ENCODE assay signal across 8 mouse cellular contexts in the genomic region with DNA sequence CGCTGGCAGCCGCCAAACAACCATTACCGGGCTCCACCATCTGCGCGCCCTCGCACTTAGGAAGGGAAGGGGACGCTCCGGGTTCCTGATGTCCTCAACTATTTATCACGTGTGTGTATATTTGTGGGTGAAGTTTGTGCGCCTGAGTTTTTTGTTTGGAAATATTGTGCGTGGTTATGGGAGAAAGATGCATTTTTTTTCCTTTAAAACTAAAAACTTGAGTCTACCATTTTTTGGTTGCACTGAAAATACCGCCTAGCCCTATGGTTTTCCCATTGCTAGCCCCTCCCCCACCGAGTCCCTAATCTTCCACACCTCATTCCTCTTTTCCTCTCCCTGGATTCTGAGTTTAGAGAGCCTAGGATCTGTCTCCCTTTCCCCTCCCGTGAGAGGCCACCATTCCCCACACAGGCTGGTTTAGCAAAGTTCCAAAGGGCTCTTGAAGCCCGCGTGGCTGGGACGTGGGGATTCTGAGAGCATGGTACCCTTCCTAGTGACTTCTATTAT. TPM values are rescaled to one million over a fixed set of nuclear protein-coding genes. Genes with fewer than 3 reads are reported as not detected.
DNase-seq lines count a peak whose midpoint lies in the region; ATAC-seq and TF ChIP-seq lines count a peak whose summit lies in the region.

No protein-coding gene starts in this region.

- peaks cover 66% of the 10 kb centered on the region for H3K4me1 ChIP-seq in E14TG2a.4 (replicated peaks; ENCODE audit: low read depth, low read length)
- peaks cover 69% of the 10 kb centered on the region for H3K4me1 ChIP-seq in forebrain, embryonic 16.5 days (replicated peaks; ENCODE audit: control insufficient read depth, insufficient read depth, low read length)
- peaks cover 28% of the 10 kb centered on the region for H3K4me1 ChIP-seq in liver, embryonic 16.5 days (ENCODE audit: control insufficient read depth, low read depth, low read length)

- H3K4me3 ChIP-seq in gastrocnemius, adult 2 months = peak overlapping the region; percentile 81
- peak overlapping the region; percentile 86 for H3K4me3 ChIP-seq in E14TG2a.4 (replicated peaks; ENCODE audit: low read length)
- peak overlapping the region; percentile 70 for H3K4me3 ChIP-seq in forebrain, embryonic 16.5 days (replicated peaks; ENCODE audit: low read length)
- peak overlapping the region; percentile 70 for H3K4me3 ChIP-seq in liver, embryonic 16.5 days (ENCODE audit: low read depth, low read length)

- WGBS in forebrain, embryonic 16.5 days = under 1% methylated on average over 17 of the region's 17 CpGs
- 2% methylated on average over 17 of the region's 17 CpGs for WGBS in liver, embryonic 16.5 days (ENCODE audit: insufficient replicate concordance)

- H3K27me3 ChIP-seq in E14TG2a.4 (ENCODE audit: insufficient read depth, low read length) = peaks cover 93% of the 10 kb centered on the region
- H3K27me3 ChIP-seq in forebrain, embryonic 16.5 days (replicated peaks; ENCODE audit: control insufficient read depth, insufficient read depth, low read length) = no peaks in the 10 kb centered on the region
- peaks cover 67% of the 10 kb centered on the region for H3K27me3 ChIP-seq in liver, embryonic 16.5 days (ENCODE audit: control insufficient read depth, insufficient read depth, low read depth, low read length)

- peak overlapping the region; percentile 86 for H3K27ac ChIP-seq in gastrocnemius, adult 2 months
- peak overlapping the region; percentile 78; the same call in 1 of the 2 replicates for H3K27ac ChIP-seq in forebrain, embryonic 16.5 days (ENCODE audit: low read length)
- H3K27ac ChIP-seq in liver, embryonic 16.5 days (ENCODE audit: low read length) = peak overlapping the region; percentile 66; the same call in 1 of the 2 replicates

- peak; percentile 13 for DNase-seq in gastrocnemius, adult 2 months
- no peak for DNase-seq in gastrocnemius, adult 18-20 months (ENCODE audit: low spot score)
- no peak for DNase-seq in frontal cortex, postnatal 10 days (ENCODE audit: low spot score in 2 of 2)
- no peak for DNase-seq in left cerebral cortex, postnatal 25 days (ENCODE audit: low spot score in 2 of 2)
- DNase-seq in kidney, adult 8-10 months = no peak

- intact Hi-C loops in gastrocnemius, adult 2 months (cut with DNase I) = no loop called here
- intact Hi-C loops in left cerebral cortex, postnatal 25 days (cut with DNase I) = no loop called here

- no peaks in the 10 kb centered on the region for H3K9me3 ChIP-seq in E14TG2a.4 (ENCODE audit: low read length)
- H3K9me3 ChIP-seq in forebrain, embryonic 16.5 days (ENCODE audit: control insufficient read depth, low read length) = no peaks in the 10 kb centered on the region
- no peaks in the 10 kb centered on the region for H3K9me3 ChIP-seq in liver, embryonic 16.5 days (replicated peaks; ENCODE audit: control insufficient read depth, low read length)

- H3K4me2 ChIP-seq in forebrain, embryonic 16.5 days (ENCODE audit: low read length) = peak overlapping the region; percentile 82
- H3K4me2 ChIP-seq in liver, embryonic 16.5 days (ENCODE audit: low read depth, low read length) = peak overlapping the region; percentile 97

- TF ChIP-seq CTCF in gastrocnemius, adult 2 months (IDR thresholded peaks at IDR 0.05) = no peak
- TF ChIP-seq CTCF in E14TG2a.4 (conservative IDR thresholded peaks at IDR 0.05; ENCODE audit: low read length) = no peak

- peak overlapping the region; percentile 74 for H3K9ac ChIP-seq in forebrain, embryonic 16.5 days (replicated peaks; ENCODE audit: low read depth, low read length)
- peak overlapping the region; percentile 62 for H3K9ac ChIP-seq in liver, embryonic 16.5 days (ENCODE audit: low read depth, low read length)

- ATAC-seq in forebrain, embryonic 16.5 days = no peak
- no peak for ATAC-seq in liver, embryonic 16.5 days (ENCODE audit: low read depth)

- H3K36me3 ChIP-seq in E14TG2a.4 (ENCODE audit: insufficient read depth, low read length) = no peaks in the 10 kb centered on the region
- no peaks in the 10 kb centered on the region for H3K36me3 ChIP-seq in forebrain, embryonic 16.5 days (ENCODE audit: control insufficient read depth, insufficient read depth)
- no peaks in the 10 kb centered on the region for H3K36me3 ChIP-seq in liver, embryonic 16.5 days (ENCODE audit: control insufficient read depth, insufficient read depth)

RNA-seq across cellular contexts. Expression of a gene that starts 1.4 kb away (rescaled TPM):
- 1 to 10 TPM; 4.0 to 5.2 TPM for total RNA-seq in gastrocnemius, adult 2 months (2021)
- 1 to 10 TPM; 3.4 to 8.6 TPM for total RNA-seq in gastrocnemius, adult 18-20 months (2021)
- 15.8 and 22.0 TPM in 2 replicates for polyA plus RNA-seq in forebrain, embryonic 16.5 days (2015; fragmentation: Nextera tagmentation; extraction: Ambion mirVana)
- polyA plus RNA-seq in liver, embryonic 16.5 days (2015; fragmentation: Nextera tagmentation; extraction: Ambion mirVana) = 1.1 and 1.3 TPM in 2 replicates
- total RNA-seq in left cerebral cortex, postnatal 25 days (2021) = 10 to 100 TPM; 21.7 to 30.7 TPM

RNA-seq across cellular contexts. Expression of a gene that starts 14.7 kb away (rescaled TPM):
- total RNA-seq in gastrocnemius, adult 2 months (2021) = 1 to 10 TPM in 1 of 2 experiments, under 1 TPM in 1; 0.59 to 1.0 TPM
- 1 to 10 TPM in 1 of 2 experiments, under 1 TPM in 1; 0.84 to 1.2 TPM for total RNA-seq in gastrocnemius, adult 18-20 months (2021)
- 0.85 and 1.6 TPM in 2 replicates for polyA plus RNA-seq in forebrain, embryonic 16.5 days (2015; fragmentation: Nextera tagmentation; extraction: Ambion mirVana)
- polyA plus RNA-seq in liver, embryonic 16.5 days (2015; fragmentation: Nextera tagmentation; extraction: Ambion mirVana) = 6.5 and 6.6 TPM in 2 replicates
- total RNA-seq in left cerebral cortex, postnatal 25 days (2021) = 1 to 10 TPM; 1.9 to 2.3 TPM

RNA-seq across cellular contexts. Expression of a gene that starts 29.3 kb away (rescaled TPM):
- 10 to 100 TPM; 22.3 to 23.1 TPM for total RNA-seq in gastrocnemius, adult 2 months (2021)
- 10 to 100 TPM; 18.8 to 21.3 TPM for total RNA-seq in gastrocnemius, adult 18-20 months (2021)
- 91.7 and 101 TPM in 2 replicates for polyA plus RNA-seq in forebrain, embryonic 16.5 days (2015; fragmentation: Nextera tagmentation; extraction: Ambion mirVana)
- polyA plus RNA-seq in liver, embryonic 16.5 days (2015; fragmentation: Nextera tagmentation; extraction: Ambion mirVana) = 33.9 and 34.9 TPM in 2 replicates
- total RNA-seq in left cerebral cortex, postnatal 25 days (2021) = 10 to 100 TPM; 50.8 to 51.8 TPM

RNA-seq across cellular contexts. Expression of a gene that starts 32.5 kb away (rescaled TPM):
- not detected for total RNA-seq in gastrocnemius, adult 2 months (2021)
- total RNA-seq in gastrocnemius, adult 18-20 months (2021) = not detected
- not detected in 2 replicates for polyA plus RNA-seq in forebrain, embryonic 16.5 days (2015; fragmentation: Nextera tagmentation; extraction: Ambion mirVana)
- not detected in 2 replicates for polyA plus RNA-seq in liver, embryonic 16.5 days (2015; fragmentation: Nextera tagmentation; extraction: Ambion mirVana)
- under 1 TPM in 1 of 2 experiments, not detected in 1; 0.23 TPM for total RNA-seq in left cerebral cortex, postnatal 25 days (2021)

RNA-seq across cellular contexts. Expression of a gene that starts 36.6 kb away (rescaled TPM):
- total RNA-seq in gastrocnemius, adult 2 months (2021) = not detected
- total RNA-seq in gastrocnemius, adult 18-20 months (2021) = not detected
- polyA plus RNA-seq in forebrain, embryonic 16.5 days (2015; fragmentation: Nextera tagmentation; extraction: Ambion mirVana) = not detected in 2 replicates
- polyA plus RNA-seq in liver, embryonic 16.5 days (2015; fragmentation: Nextera tagmentation; extraction: Ambion mirVana) = not detected in 2 replicates
- not detected for total RNA-seq in left cerebral cortex, postnatal 25 days (2021)
